Mouse (Mus musculus): Measurements from ENCODE around the gene Mvb12b.

DNA sequence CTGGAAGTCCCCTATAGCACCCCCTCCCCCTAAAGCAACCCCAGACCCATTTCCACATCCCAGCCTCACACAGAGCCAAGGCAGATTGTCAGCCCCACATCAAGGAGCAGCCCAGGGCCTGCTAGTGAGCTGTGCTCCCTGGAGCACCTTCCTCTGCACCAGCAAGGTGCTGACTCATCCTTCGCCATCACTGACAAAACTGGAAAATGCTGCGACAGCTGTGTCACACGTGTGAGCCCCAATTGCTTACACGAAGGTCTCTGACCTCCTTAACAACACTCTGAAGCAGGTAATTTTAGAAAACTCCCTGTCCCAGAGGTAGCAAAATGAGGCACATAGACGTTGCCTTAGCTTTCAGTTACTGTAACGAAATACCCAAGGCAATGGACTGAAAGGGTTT, 19.4 kb upstream of the Mvb12b start:
- no peak for TF ChIP-seq GATA1 (IDR thresholded peaks at IDR 0.05; ENCODE audit: borderline replicate concordance, low read length)
- no peak for TF ChIP-seq FLI1 (IDR thresholded peaks at IDR 0.05; ENCODE audit: low read length)

Measured in megakaryocyte, embryonic 14.5 days (primary cell).